Mouse (Mus musculus) stomach, embryonic 14.5 days (tissue): ENCODE measurements around the gene Lrmda. TPM values are rescaled to one million over a fixed set of nuclear protein-coding genes. Genes with fewer than 3 reads are reported as not detected.

Experiments used
- ATAC-seq: fragments of 200-750 bp; cut with Nextera tagmentation; 2 replicates; pipeline ENCODE4 v1.8.0; 2017; ENCODE audit warnings: low read depth, moderate TSS enrichment; ENCODE audit not compliant: insufficient number of reproducible peaks, insufficient read depth, low FRiP score
- H3K27ac ChIP-seq: fragments of 300-500 bp; sonication (generic); 2 replicates; pipeline ENCODE4 v1.5.1; 2014; ENCODE audit warnings: mild to moderate bottlenecking, low read length, moderate library complexity, mixed read lengths
- H3K27me3 ChIP-seq: fragments of 300-500 bp; sonication (generic); 2 replicates; pipeline ENCODE4 v1.6.1; 2014; ENCODE audit warnings: low read length, control low read depth, mixed read lengths; ENCODE audit not compliant: control insufficient read depth, insufficient read depth
- H3K36me3 ChIP-seq: fragments of 300-500 bp; sonication (generic); 2 replicates; pipeline ENCODE4 v1.6.1; 2014; ENCODE audit warnings: mild to moderate bottlenecking, control low read depth, low read length, moderate library complexity, mixed read lengths; ENCODE audit not compliant: control insufficient read depth, insufficient read depth
- H3K4me1 ChIP-seq: fragments of 300-500 bp; sonication (generic); 2 replicates; pipeline ENCODE4 v1.6.1; 2014; ENCODE audit warnings: low read length, control low read depth, mixed read lengths; ENCODE audit not compliant: control insufficient read depth, insufficient read depth
- H3K4me2 ChIP-seq: fragments of 300-500 bp; sonication (generic); replicated peaks from 2 replicates; pipeline ENCODE4 v1.6.1; 2014; ENCODE audit warnings: low read depth, low read length, control low read depth
- H3K4me3 ChIP-seq: fragments of 300-500 bp; sonication (generic); 2 replicates; pipeline ENCODE4 v1.5.1; 2014; ENCODE audit warnings: low read depth, low read length, control low read depth
- H3K9ac ChIP-seq: fragments of 300-500 bp; sonication (generic); replicated peaks from 2 replicates; pipeline ENCODE4 v1.6.1; 2014; ENCODE audit warnings: low read depth, mild to moderate bottlenecking, control low read depth, low read length, moderate library complexity, mixed read lengths
- H3K9me3 ChIP-seq: fragments of 300-500 bp; sonication (generic); 2 replicates; pipeline ENCODE4 v1.6.1; 2016; ENCODE audit warnings: low read depth, low read length, control low read depth; ENCODE audit not compliant: control insufficient read depth
- WGBS: fragments of 180-500 bp; shearing (Covaris S2); extraction: QIAGEN DNeasy Blood & Tissue Kit; methylation state at CpG from one replicate; pipeline ENCODE4 v1.1.7; 2014; 5-methylcytosine and 5-hydroxymethylcytosine counted together
- polyA plus RNA-seq: library from polyadenylated mRNA; unstranded; fragments of >200 nt; fragmentation: Nextera tagmentation; extraction: Ambion mirVana; gene quantifications from 2 replicates; pipeline ENCODE4 v1.2.1, GENCODE M21; 2014

Gene Lrmda
- polyA plus RNA-seq, 1 experiment from 2014 or later = 0.46 TPM

GRCm38 (mm10) chr14:22630361-22630867, 610.9 kb downstream of the Lrmda start:
- H3K36me3 ChIP-seq = no peaks in the 10 kb centered on the region
- no peak overlapping the region for H3K4me2 ChIP-seq
- H3K9me3 ChIP-seq = no peaks in the 10 kb centered on the region
- H3K9ac ChIP-seq = no peak overlapping the region
- H3K4me1 ChIP-seq = no peaks in the 10 kb centered on the region
- H3K4me3 ChIP-seq = no peak overlapping the region
- WGBS = 82% methylated on average over 9 of the region's 9 CpGs
- no peaks in the 10 kb centered on the region for H3K27me3 ChIP-seq
- no peak for ATAC-seq
- no peak overlapping the region for H3K27ac ChIP-seq

DNA sequence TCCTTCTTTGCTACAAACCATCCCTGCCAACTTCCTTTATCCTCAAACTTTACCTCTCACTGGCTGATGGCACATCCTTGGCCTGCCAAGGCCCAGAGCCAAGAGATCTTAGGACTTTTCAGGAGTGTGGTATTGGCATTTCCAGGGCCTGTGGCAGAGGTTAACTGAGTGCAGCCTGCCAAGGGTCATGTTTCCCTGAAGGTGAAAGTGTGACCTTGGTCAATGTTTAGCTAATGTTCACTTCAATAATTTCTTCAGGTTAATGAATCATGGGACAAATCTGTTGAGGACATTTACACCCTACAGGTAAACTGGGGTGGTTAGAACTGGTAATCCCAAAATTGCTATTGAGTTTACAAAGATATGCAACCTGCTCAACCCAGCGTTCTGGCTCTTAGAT, 614.1 kb downstream of the Lrmda start:
- no peak for ATAC-seq
- 48% methylated on average over 1 of the region's 1 CpGs for WGBS
- Histone ChIP-seq H3K27me3 (no peaks in the 10 kb centered on the region), H3K4me1 (no peaks in the 10 kb centered on the region), H3K27ac (no peak overlapping the region), H3K9ac (no peak overlapping the region), H3K36me3 (no peaks in the 10 kb centered on the region), H3K4me2 (no peak overlapping the region), H3K9me3 (no peaks in the 10 kb centered on the region), H3K4me3 (no peak overlapping the region)

DNA sequence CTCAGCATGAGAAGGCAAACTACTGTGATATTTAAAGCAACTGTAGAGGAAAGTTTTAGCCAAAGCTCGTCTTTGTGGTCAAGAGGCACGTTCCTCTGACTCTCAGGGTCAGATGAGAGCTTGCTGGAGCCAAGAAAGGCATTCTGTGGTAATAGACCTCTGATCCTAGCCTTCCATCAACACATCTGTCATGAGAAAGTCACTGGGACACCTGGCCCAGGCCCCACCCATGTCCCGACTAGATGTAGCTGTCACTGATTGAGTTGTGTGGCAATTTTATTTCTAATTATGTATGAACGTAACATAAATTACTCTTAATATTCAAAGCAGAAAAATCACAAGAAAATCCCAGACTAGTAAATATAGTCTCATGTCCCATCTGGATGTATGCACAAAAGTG, 624.0 kb downstream of the Lrmda start:
- no peak for ATAC-seq
- 66% methylated on average over 4 of the region's 4 CpGs for WGBS
- no peaks in the 10 kb centered on the region for H3K9me3 ChIP-seq

DNA sequence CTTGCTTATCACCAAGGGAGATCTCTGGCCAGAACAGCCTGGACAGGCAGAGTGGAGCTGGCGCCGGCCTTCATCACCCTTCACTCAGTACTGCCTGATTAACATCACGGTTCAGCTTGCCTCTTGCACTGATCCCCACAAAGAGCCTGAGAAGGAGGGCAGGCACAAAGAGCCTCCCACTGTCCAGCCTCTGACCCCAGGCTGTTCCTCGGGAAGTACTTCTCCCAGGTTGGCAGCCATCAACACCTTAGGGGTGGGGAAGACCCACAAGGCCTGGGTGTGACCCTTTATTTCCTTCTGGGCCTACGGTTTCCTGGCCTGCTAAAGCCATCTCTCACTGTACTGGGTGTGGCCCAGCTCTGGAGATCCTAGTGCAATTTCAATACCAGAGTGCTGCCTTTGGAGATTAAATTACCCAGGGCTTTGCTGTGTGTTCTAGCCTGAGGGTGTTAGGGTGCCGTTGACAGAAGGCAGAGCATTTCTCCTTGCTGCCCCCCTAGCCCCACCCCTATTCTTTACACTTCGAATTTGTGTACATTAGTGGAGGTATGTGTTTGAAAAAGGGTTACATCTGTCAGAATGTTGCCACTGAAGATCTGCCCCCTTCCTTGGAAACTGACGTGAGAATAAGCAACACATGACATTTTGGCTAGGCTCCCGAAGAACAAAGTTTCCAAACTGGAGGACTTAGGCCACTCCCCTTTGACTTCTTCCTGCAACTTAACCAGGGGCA, 628.5 kb downstream of the Lrmda start:
- no peaks in the 10 kb centered on the region for H3K27me3 ChIP-seq
- no peak overlapping the region for H3K4me2 ChIP-seq
- WGBS = 24% methylated on average over 9 of the region's 9 CpGs
- H3K36me3 ChIP-seq = no peaks in the 10 kb centered on the region
- no peak overlapping the region for H3K4me3 ChIP-seq
- no peaks in the 10 kb centered on the region for H3K9me3 ChIP-seq
- H3K27ac ChIP-seq = no peak overlapping the region
- H3K4me1 ChIP-seq = peaks cover 34% of the 10 kb centered on the region
- peak; percentile 59 for ATAC-seq
- H3K9ac ChIP-seq = no peak overlapping the region

More for the DNA sequence above, 624.0 kb downstream of the Lrmda start:
- H3K4me3 ChIP-seq = no peak overlapping the region
- no peak overlapping the region for H3K27ac ChIP-seq
- no peaks in the 10 kb centered on the region for H3K27me3 ChIP-seq
- H3K9ac ChIP-seq = no peak overlapping the region
- no peaks in the 10 kb centered on the region for H3K36me3 ChIP-seq
- H3K4me2 ChIP-seq = no peak overlapping the region
- peaks cover 14% of the 10 kb centered on the region; the same call in 1 of the 2 replicates for H3K4me1 ChIP-seq

GRCm38 (mm10) chr14:22649411-22649911, 629.9 kb downstream of the Lrmda start:
- H3K4me1 ChIP-seq = peaks cover 34% of the 10 kb centered on the region
- no peak overlapping the region for H3K4me3 ChIP-seq
- no peaks in the 10 kb centered on the region for H3K27me3 ChIP-seq
- WGBS = 27% methylated on average over 5 of the region's 5 CpGs
- no peak overlapping the region for H3K4me2 ChIP-seq
- H3K36me3 ChIP-seq = no peaks in the 10 kb centered on the region
- H3K9ac ChIP-seq = no peak overlapping the region
- ATAC-seq = no peak
- no peak overlapping the region; the same call in 1 of the 2 replicates for H3K27ac ChIP-seq
- no peaks in the 10 kb centered on the region for H3K9me3 ChIP-seq

GRCm38 (mm10) chr14:22649985-22650984, 630.8 kb downstream of the Lrmda start:
- Histone ChIP-seq H3K4me2 (peak overlapping the region; percentile 6), H3K27ac (peak overlapping the region; percentile 12; the same call in 1 of the 2 replicates), H3K4me3 (no peak overlapping the region), H3K36me3 (no peaks in the 10 kb centered on the region), H3K27me3 (no peaks in the 10 kb centered on the region), H3K9ac (no peak overlapping the region), H3K9me3 (no peaks in the 10 kb centered on the region), H3K4me1 (peaks cover 34% of the 10 kb centered on the region)
- WGBS = 33% methylated on average over 17 of the region's 17 CpGs
- ATAC-seq = peak; percentile 64

DNA sequence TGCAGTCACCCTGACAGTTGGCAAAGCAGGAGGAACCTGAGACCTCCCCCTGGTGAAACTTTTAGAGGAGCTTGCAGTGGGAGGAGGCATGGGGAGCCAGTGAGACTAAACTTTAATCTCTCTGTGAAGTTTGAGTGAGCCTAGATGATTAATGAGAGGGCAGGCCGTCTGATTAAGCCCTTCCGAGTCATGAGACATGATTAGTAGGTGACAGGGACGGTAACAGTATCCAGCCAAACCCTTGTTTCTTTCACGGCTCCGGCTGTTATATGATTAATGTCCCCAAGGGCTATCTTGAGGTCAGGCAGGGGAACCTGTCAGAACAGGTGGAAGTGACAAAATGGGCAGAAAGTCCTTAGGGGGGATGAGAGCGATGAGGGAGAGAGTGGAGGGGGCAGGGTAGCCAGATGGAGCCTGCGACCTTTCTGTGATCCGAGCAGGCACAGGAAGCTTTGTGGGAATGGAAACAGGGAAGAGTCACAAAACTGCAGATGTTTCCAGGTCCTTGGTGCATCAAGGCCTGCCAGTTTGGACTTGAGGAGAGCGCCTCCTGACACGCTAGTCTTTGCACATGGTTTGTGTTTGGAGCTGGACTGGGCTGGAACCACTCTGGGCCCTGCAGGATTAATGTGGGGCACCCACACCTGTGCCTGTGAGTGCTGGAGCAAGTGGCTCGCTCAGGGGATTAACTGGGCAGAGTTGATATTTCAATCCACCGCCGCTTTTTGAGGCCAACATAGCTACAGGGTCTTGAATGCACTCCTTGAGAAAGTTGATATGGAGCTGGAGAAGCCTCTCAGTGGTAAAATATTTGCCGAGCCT, 631.8 kb downstream of the Lrmda start:
- H3K27ac ChIP-seq = peak overlapping the region; percentile 12; the same call in 1 of the 2 replicates
- no peak for ATAC-seq
- H3K4me2 ChIP-seq = 0 out of 2 replicates have a peak overlapping the region, but pooled peaks have one; percentile 6

More for the DNA sequence above, 631.8 kb downstream of the Lrmda start:
- no peaks in the 10 kb centered on the region for H3K27me3 ChIP-seq
- H3K4me1 ChIP-seq = peaks cover 33% of the 10 kb centered on the region
- no peak overlapping the region for H3K9ac ChIP-seq
- H3K9me3 ChIP-seq = no peaks in the 10 kb centered on the region
- no peak overlapping the region for H3K4me3 ChIP-seq
- no peaks in the 10 kb centered on the region for H3K36me3 ChIP-seq
- 20% methylated on average over 14 of the region's 14 CpGs for WGBS
